Mouse (Mus musculus) brain, adult 2 months (tissue): Measurements from ENCODE around the gene Gimap7.
"Not testable (repeated sequence)": the region's sequence is repeated elsewhere in the genome, so short reads cannot be mapped to it uniquely, and the experiment has no call there.

ENCODE experiments used
- DNase-seq: peaks from one replicate; pipeline ENCODE4 v3.0.0; 2011; ENCODE audit warnings: low read depth, low spot score

The Gimap7 gene

DNA sequence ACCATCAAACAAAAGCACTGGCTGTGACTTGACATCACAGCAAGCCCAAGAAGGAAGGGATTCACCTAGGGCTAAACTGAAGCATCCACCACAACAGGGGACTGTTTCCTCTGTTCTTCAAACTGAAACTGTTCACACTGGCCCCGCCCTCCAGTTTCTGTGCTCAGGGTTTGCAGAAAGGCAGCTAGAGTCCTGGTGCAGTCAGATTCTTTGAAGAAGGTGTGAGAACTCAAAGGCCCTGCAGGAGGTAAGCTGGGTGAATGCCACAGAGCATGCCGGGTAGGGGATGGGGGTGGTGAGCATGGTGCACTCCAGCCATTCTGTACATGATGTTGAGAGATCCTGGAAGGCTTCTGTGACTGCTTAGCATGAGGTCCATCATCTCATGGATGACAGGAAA is at the start of gene Gimap7, which contains the start of gene Gm28053:
TSS of gene Gimap7 (plus strand) at position 167 of the 400 bp plus-strand sequence.
TSS of gene Gm28053 (plus strand) at position 153 of the 400 bp plus-strand sequence.
- DNase-seq: no peak

DNA sequence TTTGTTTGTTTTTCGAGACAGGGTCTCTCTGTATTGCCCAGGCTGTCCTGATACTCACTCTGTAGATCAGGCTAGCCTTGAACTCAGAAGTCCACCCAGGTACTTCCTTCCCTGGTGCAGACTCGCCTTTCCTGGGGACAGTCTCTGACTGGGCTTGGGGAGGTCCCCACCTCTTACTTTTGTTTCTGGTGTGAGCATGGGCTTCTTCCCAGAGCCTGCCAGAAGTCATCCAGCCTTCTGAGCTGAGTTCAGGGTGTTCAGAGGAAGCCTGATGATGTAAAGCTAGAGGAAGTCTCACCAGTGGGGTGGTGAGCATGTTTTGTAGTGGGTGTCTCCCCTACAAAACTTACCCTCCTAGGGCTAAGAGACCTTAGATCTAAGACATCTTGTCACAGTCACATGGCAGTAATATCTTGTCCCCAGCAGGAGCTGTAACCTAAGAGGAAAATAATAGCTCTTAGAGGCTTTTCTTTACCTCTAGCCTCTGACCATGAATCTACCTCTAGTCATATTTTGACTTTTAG is 48.9 kb upstream of the Gimap7 start:
- no peak for DNase-seq

DNA sequence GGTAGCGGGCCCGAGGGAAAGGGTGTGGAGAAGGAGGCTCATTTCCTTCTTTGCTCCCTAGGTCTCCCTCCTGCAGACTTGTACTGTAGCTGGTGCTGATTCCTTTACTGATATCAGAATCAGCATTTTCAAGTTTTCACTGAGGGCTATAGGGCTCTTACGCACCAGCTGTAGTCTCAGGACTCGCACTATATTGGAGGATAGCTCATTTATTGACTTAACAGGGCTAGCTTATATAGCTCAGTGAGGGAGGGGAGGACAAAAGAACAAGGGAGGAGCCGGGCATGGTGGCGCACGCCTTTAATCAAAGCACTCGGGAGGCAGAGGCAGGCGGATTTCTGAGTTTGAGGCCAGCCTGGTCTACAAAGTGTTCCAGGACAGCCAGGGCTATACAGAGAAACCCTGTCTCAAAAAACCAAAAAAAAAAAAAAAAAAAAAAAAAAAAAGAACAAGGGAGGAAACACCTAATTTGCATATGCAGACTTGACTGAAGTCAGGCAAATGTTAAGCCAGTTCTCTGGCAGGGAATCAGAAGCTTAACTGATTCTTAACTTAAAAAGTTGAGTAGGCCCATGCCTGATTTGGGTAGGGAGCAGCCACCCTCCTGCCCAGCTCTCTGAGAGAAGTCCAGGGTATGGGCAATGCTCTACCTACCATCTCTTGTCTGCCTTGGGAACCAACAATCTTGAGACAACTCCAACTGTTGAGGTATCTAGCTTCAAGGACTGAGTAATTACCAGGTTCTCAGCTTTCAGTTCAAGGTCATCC is 43.9 kb upstream of the Gimap7 start:
- DNase-seq: no peak

DNA sequence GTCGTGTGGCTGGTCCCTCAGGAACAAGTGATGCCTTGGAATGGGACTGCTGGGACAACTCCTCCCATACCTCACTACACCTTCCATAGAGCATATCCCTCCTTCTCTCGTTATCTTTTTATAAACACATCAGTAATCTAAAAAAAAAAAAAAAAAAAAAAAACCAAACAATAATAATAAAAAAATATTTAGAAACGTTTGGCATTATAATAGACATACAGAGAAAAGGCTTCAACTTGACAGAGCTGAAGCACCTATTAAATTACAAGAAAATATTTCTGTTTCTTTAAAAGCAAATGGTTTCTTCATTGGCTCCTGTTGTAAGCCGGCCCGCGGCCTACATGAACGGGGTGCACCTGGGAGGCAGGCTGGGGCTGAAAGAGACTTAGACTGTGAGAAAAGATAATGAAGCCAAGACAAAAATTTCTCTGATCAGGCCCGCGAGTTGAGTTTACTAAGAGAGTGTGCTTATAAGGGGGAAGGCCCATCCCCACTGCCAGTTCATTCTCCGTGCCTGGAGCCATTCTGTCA is 43.0 kb upstream of the Gimap7 start:
- DNase-seq: no peak

DNA sequence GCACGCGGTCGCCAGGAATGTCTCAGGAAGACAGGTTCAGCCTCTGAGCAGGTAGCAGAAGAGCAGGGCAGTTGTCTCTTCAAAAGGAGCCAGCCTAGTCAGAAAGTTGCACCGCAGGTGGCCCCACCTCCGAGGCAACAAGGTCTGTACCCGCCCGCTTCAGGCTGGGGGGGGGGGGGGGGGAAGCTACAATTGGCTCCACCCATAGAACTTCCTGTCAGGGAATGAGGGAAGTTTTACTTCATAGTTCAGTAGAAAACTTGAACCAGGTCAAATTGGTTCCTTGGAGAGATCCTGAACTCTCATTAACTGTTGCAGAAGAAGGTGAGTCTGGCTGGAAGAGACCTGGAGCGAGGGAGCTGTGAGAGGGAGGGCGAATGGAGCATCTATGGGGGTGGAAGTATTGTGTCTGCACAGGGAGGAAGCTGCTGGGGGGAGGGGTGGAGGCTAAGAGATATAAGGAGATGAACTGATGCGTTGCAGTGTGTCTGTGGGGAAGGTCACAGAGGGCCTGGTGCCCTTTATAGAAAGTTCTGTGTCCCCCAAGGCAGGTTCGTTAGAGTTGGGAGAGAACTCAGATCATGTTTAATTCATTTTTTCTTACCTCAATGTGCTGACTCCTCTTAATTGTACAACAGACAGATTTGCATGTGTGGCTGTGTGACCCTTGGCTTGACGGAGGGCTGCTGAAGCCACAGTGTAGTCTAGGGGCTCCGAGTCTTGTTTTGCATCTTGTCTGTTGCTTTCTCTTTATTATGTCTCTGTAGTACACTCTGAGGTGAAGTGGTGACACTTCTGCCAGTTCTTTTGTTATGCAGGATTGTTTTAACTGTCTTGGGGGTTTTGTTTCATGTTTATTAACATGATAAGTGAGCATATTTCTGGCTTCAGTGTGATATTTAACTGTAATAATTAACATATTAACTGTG is 42.2 kb upstream of the Gimap7 start, which contains the start of gene Gimap9:
TSS of gene Gimap9 (plus strand) at position 199 of the 929 bp plus-strand sequence.
- DNase-seq: no peak

DNA sequence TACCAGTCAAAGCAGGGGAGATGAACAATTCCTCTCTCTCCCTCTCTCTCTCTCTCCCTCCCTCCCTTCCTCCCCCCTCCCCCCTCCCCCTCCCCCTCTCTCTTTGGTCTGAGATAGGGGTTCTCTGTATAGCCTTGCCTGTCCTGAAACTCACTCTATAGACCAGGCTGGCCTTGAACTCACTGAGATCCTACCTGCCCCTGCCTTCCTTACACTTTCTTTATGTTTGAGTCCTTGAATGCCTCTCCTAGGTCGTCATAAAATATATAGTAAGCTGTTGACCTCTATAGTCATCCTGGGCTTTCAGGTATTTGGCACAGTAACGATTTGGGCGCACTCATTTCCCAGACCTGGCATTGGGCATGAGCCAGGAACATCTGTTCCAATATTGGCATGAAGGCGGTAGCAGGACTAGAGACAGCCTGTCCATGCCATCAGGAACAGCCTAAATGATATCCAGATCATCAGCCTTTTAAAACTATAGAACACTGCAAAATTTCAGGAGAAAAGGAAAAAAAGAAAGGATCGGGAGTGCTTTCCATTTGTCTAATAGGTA is 41.5 kb upstream of the Gimap7 start:
- DNase-seq: no peak

DNA sequence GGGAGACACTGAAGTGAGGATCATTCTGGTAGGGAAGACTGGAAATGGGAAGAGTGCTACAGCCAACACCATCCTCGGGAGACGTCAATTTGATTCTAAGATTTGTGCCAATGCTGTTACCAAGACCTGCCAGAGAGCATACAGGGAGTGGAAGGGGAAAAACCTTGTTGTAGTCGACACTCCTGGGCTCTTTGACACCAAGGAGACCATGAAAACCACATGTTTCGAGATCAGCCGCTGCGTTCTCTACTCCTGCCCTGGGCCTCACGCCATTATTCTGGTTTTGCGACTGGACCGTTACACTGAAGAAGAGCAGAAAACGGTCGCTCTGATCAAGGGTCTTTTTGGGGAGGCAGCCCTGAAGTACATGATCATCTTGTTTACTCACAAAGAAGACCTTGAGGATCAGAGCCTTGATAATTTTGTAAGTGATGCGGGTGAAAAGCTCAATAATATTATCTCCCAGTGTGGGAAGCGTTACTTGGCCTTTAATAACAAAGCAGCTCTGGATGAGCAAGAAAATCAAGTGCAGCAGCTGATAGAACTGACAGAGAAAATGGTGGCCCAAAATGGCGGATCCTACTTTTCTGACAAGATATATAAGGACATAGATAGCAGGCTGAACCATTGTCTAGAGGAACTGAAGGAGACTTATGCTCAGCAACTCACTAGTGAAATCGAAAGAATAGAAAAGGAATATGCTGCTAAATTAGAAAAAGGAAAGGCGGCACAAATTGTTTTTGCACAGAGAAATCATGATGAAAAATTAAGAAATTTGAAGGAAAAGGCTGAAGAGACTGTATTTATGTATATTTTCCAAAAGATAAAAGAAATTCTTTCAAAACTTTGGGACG is 40.7 kb upstream of the Gimap7 start:
- DNase-seq: no peak

DNA sequence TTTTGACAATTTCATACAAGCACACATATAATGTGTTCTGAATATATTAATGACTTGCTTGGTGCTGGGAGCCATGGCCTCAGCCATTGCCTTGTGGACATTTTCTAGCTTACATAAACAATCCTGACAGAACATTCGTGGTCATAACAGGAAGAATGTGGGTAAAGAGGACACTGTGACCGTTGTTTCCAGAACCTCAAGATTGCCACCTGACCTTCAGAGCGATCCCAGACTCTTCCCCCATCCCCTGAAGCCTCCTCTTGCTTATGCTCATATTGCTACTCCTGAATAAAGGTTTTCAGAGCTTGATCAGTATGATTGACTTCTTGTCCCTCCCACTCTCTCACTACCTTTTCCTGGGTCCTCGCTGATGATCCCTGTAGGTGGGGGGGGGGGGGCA is 40.0 kb upstream of the Gimap7 start:
- DNase-seq: no peak

DNA sequence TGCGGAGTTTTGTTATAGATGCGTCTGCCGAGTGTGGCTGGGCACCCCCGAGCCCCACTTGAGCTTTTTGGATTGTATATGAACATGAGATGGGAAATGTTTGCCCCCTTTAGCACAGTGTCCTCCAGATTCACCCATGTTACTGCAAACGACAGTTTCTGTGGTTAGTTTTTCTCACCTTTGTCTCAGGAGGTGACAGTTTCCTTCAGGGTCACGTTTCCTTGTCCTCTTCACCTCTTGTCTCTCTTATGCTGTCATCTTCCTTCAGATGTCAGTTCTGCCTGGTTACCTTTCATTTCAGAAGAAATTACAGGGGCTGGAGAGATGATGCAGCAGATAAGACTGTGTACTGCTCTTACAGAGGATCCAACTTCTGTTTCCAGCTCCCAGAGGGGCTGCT is 38.7 kb upstream of the Gimap7 start:
- DNase-seq: no peak

DNA sequence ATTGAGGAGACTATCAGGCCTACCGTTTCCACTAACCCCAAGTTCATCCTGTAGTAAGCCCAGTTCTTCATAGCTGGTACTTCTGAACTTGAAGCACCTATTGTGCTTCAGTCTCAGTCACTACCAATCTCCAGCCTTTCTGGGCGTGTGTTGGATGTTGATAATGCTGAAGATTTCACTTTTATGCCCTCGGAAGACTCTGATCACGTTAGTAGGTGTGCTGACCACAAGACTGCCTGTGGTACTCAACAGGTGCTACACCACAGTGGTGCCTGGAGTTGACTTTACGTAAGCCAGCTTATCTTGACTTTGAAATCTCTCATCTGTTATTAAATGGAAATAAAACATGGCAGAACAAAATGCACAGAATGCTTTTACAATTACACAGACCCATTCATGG is 38.0 kb upstream of the Gimap7 start:
- DNase-seq: no peak

DNA sequence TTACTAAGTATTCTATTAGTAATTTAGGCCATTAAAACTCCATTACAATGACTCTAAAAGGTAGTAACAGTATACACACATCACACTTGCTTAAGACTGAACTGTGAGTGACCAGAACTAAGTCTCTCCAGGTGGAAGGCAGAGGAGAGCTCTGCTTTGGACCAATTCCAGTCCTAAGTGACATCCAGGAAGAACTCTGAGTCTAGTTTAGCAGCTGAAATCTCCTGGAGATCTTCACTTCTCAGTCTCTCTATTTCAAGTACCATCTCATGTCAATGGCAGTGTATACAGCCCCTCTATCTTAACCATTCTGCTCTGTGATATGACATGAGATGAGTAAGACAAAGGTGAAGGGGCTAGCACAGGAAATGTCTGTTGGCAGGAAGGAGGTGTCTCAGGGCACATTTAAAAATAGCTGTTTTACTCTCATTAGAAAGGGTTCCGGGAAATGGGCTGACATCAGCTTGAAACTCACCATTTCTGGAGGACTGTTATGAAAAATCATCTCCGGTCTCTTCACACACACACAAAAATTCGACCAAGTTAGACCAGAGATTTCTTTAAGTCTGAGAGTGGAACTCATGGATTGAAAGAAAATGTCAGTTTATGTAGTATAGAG is 36.8 kb upstream of the Gimap7 start:
- no peak for DNase-seq

DNA sequence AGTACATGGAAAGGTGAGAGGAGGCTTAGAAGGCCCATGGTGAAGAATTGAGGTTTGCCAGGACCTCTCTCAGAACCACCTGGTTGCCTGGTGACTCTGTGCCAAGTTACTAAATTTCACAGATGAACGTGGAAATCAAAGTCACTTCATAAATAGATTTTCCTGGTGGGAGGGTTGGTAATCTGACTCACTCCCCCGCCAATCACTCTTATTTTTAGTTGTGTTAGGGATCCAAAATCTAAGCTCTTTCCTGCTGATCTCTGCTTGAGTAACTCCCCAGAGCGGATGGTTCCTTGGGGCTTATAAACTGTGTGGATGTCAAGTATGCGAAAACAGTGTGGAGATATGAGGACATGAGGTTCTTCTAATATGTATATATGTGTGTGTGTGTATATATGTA is 36.1 kb upstream of the Gimap7 start:
- DNase-seq: peak; percentile 47

DNA sequence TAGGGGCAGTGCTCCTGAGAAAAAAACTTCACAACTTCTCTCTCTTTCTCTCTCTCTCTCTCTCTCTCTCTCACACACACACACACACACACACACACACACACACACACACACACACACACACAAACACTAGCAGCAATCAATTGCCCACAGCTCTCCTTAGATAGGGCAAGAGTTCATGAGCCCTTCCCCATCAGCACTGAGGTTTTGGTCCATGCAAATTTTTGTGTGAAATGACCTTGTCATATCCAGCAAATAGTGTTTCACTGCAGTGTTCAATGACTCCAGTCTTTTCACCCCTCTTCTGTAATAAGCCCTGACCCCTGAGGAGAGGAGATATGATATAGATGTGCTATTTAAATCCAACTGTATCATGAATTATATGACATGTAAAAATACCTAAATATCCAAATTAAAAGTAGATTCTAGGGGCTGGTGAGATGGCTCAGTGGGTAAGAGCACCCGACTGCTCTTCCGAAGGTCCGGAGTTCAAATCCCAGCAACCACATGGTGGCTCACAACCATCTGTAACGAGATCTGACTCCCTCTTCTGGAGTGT is 35.1 kb upstream of the Gimap7 start:
- not testable (repeated sequence) for DNase-seq

DNA sequence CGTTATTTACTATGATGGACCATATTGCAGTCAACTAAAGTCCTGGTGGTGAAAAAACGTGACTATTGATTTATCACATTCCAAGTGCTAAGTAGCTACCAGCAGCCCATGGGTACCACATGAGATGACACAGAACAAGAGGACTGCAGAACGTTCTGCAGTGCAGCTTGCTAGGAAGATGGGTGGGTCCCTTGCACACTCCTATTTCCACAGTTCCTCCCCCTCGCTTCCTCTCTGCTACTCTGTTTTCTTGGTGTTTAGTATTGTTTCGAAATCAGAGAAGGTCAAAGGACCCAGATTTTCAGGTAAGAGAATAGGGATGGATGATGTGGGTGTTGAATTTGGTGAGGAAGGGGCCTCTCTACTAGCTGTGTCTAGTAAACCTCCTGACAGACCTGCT is 34.1 kb upstream of the Gimap7 start, which contains the start of gene Gimap4:
TSS of gene Gimap4 (plus strand) at position 231 of the 400 bp plus-strand sequence.
- no peak for DNase-seq

DNA sequence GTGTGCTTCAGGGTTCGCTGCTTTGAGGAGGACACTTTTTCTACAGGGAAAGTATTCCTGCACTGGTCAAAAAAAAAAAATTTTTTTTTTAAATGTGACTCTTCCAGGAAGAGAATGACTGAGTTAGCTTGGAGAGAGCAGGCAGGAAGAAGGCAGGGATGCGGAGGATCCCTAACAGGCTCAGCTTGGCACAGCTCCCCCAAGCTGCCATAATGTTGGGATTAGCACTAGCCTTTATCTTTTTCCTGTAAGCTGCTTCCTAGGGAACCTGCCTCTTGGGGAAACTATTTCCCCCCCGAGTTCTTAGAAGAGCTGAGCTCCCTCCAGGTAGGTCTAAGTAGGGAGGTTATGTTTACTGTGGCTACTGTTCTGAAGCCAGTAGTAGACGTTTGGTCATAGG is 33.6 kb upstream of the Gimap7 start:
- peak; percentile 10 for DNase-seq

DNA sequence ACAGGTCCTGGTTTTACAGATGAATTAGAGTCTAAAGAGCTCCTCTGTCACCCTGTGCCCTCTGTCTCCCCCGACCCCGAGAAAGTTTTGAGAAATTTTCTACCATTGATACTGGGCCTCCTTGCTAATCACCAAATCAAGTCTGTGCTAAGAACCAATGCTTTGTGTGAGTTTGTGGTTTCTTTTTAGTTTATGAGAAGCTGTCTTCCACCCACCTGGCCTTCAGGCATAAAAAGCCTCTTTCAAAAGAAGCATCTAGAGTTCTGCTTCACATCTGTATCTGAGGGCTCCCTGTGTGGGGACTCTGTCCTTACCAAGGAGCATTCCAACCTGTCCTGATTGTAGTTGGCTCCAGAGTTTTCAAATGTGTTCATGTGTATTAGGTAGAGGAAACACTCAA is 33.2 kb upstream of the Gimap7 start:
- no peak for DNase-seq

DNA sequence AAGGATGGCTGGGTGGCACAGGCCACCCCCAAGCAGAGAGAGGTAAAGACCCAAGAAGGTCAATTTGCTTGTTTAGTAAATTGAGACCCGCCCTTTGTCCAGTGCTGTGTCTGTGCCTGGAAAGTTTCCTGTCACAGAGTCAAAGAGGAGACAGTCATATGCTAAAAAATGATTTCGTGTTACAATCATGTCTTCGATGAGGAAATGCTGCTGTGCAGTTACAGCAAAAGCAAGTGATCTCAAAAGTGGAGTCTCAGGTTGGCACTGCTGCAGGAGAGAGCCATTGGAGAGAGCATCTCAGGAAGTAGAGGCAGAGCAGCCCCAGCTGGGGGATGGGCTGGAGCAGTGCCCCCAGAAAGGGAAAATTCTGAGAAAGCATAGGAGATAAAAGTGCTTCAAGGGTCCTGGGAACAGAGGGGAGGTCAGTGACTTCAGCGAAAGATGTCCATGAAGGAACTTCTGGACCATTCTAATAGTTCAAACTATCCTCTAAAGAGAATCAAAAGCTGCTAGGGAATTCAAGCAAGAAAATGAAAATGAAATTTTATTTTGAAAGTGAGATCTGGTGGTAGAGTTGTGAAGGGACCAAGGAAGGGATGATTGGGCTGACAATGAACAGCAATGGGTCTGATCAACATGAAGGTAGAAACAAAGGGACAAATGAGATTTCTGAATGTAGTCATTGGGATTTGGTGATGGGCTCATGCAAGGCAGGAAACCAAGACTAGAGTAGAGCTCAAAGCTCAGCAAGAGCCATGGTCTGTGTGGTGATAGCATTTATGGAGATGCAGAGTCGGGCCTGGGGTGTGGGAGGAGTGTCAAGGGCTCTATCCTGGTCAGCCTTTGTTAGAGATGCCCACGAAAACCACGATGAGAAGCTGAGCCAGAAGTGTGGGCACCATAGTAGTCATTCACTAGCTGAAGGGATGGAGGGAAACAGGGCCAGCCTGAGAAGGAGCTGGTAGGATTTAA is 32.4 kb upstream of the Gimap7 start:
- no peak for DNase-seq

DNA sequence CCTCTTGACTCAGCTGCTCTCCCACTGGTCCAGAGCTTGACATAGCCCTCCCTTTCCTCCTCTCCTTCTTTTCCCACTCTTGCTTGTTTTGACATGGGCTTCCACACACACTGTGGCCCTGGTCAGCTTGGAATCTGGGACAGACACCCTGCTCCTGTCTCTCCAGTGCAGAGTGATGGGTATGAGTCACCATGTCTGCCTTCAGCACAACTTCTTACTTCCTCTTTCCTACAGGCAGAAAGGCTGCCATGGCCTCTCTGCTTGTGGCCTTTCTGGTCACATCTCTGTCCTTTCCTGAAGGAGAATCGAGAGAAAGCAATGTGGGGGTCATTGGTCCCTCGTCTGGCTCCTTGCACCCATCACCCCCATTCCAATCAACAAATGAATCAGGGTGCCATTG is 31.3 kb upstream of the Gimap7 start:
- no peak for DNase-seq

DNA sequence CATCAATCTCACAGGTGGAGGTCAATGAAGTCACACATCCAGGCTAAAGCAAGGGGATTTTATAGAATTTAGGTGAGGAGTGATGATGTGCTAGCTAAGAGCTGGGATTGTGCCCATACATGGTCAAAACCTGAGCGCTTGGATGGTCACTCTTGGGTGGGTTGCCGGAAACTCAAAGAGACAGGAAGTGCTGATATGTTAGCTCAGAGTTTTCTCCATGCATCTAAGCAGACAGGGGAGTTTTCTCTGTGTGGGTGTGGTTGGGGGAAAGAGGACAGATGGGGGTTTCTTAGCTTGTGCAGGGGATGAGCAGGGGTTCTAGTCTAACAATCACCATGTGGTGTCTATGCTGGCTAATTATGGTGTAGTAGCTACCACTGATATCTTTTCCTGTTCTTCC is 29.1 kb upstream of the Gimap7 start:
- no peak for DNase-seq
